ENCODE assay signal across 19 mouse cellular contexts in the genomic region with DNA sequence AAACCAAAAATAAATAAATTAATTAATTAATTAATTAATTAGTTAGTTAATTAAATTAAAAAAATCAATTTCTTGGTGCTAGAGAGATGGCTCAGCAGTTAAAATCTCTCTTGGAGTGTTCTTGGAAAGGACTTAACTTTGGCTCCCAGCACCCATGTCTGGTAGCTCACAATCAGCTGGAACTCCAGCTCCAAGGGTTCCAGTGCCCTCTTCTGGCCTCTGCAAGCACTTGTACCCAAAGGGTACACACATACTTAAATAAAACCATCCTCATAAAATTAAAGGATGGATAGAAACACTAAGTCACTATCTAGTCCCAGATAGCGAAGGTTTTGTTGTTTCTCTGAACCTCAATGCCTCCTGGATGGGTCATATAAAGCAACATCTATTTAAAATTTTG. TPM values are rescaled to one million over a fixed set of nuclear protein-coding genes. Genes with fewer than 3 reads are reported as not detected.
DNase-seq lines count a peak whose midpoint lies in the region; ATAC-seq and TF ChIP-seq lines count a peak whose summit lies in the region.
"Had no signal": no experiment of that assay in that cellular context is flagged by ENCODE, and none has a peak within 500 bp of the region (broad histone marks: within the 10 kb centered on the region; RNA-seq: fewer than 3 reads in every experiment).

No protein-coding gene starts in this region.

- TF ChIP-seq EP300 in stomach, postnatal 0 days (optimal IDR thresholded peaks at IDR 0.05): no peak

- no peak overlapping the region for H3K9ac ChIP-seq in embryonic facial prominence, embryonic 11.5 days (replicated peaks; ENCODE audit: low read length)
- H3K9ac ChIP-seq in liver, embryonic 12.5 days: no peak overlapping the region
- no peak overlapping the region for H3K9ac ChIP-seq in stomach, postnatal 0 days (ENCODE audit: low read length)
- H3K9ac ChIP-seq: heart, embryonic 12.5 days; hindbrain, embryonic 14.5 days; intestine, embryonic 15.5 days; neural tube, embryonic 13.5 days had no signal

- H3K4me3 ChIP-seq in embryonic facial prominence, embryonic 11.5 days (ENCODE audit: low read depth, low read length): no peak overlapping the region
- H3K4me3 ChIP-seq in embryonic facial prominence, embryonic 10.5 days: no peak overlapping the region
- no peak overlapping the region for H3K4me3 ChIP-seq in liver, embryonic 12.5 days
- no peak overlapping the region for H3K4me3 ChIP-seq in bone marrow, adult 2 months (replicated peaks; ENCODE audit: control insufficient read depth, low read depth, low read length)
- no peak overlapping the region for H3K4me3 ChIP-seq in stomach, postnatal 0 days (ENCODE audit: low read depth, low read length)
- H3K4me3 ChIP-seq: heart, embryonic 12.5 days; intestine, embryonic 15.5 days; neural tube, embryonic 13.5 days had no signal

- H3K9me3 ChIP-seq in embryonic facial prominence, embryonic 11.5 days (replicated peaks; ENCODE audit: control insufficient read depth, low read length): no peaks in the 10 kb centered on the region
- H3K9me3 ChIP-seq in embryonic facial prominence, embryonic 10.5 days: no peaks in the 10 kb centered on the region
- H3K9me3 ChIP-seq in liver, embryonic 12.5 days (replicated peaks): no peaks in the 10 kb centered on the region
- no peaks in the 10 kb centered on the region for H3K9me3 ChIP-seq in stomach, postnatal 0 days (ENCODE audit: control insufficient read depth, low read length)
- H3K9me3 ChIP-seq: heart, embryonic 12.5 days; intestine, embryonic 15.5 days; neural tube, embryonic 13.5 days had no signal

- H3K36me3 ChIP-seq in embryonic facial prominence, embryonic 11.5 days (replicated peaks; ENCODE audit: control insufficient read depth, insufficient read depth, low read depth, low read length): no peaks in the 10 kb centered on the region
- H3K36me3 ChIP-seq in embryonic facial prominence, embryonic 10.5 days (replicated peaks): no peaks in the 10 kb centered on the region
- no peaks in the 10 kb centered on the region for H3K36me3 ChIP-seq in liver, embryonic 12.5 days
- no peaks in the 10 kb centered on the region for H3K36me3 ChIP-seq in stomach, postnatal 0 days (ENCODE audit: control insufficient read depth, insufficient read depth, low read length)
- H3K36me3 ChIP-seq: heart, embryonic 12.5 days; intestine, embryonic 15.5 days; neural tube, embryonic 13.5 days had no signal

- TF ChIP-seq CTCF in bone marrow, adult 2 months (IDR thresholded peaks at IDR 0.05; ENCODE audit: control insufficient read depth, insufficient read depth, low read length): peak; percentile 29; the same call in 1 of the 2 replicates
- TF ChIP-seq CTCF in stomach, postnatal 0 days (IDR thresholded peaks at IDR 0.05; ENCODE audit: low read depth): no peak; the same call in 1 of the 2 replicates

- H3K27me3 ChIP-seq in embryonic facial prominence, embryonic 11.5 days (ENCODE audit: control insufficient read depth, insufficient read depth, low read length): no peaks in the 10 kb centered on the region
- H3K27me3 ChIP-seq in embryonic facial prominence, embryonic 10.5 days (replicated peaks; ENCODE audit: low read depth, poor library complexity, severe bottlenecking): no peaks in the 10 kb centered on the region
- H3K27me3 ChIP-seq in liver, embryonic 12.5 days (replicated peaks): no peaks in the 10 kb centered on the region
- H3K27me3 ChIP-seq in stomach, postnatal 0 days (ENCODE audit: control insufficient read depth, insufficient read depth, low read length): no peaks in the 10 kb centered on the region
- H3K27me3 ChIP-seq: heart, embryonic 12.5 days; intestine, embryonic 15.5 days; neural tube, embryonic 13.5 days had no signal

- no peaks in the 10 kb centered on the region for H3K4me1 ChIP-seq in embryonic facial prominence, embryonic 11.5 days (ENCODE audit: control insufficient read depth, insufficient read depth, low read length)
- H3K4me1 ChIP-seq in embryonic facial prominence, embryonic 10.5 days: no peaks in the 10 kb centered on the region
- H3K4me1 ChIP-seq in liver, embryonic 12.5 days: peaks cover 23% of the 10 kb centered on the region
- peaks cover 2% of the 10 kb centered on the region; the same call in 1 of the 2 replicates for H3K4me1 ChIP-seq in bone marrow, adult 2 months (ENCODE audit: control insufficient read depth, insufficient read depth, low read length)
- H3K4me1 ChIP-seq in stomach, postnatal 0 days (replicated peaks; ENCODE audit: control insufficient read depth, insufficient read depth): no peaks in the 10 kb centered on the region
- H3K4me1 ChIP-seq: intestine, embryonic 15.5 days; neural tube, embryonic 13.5 days had no signal

- no peak overlapping the region for H3K4me2 ChIP-seq in embryonic facial prominence, embryonic 11.5 days (ENCODE audit: low read depth, low read length)
- no peak overlapping the region for H3K4me2 ChIP-seq in liver, embryonic 12.5 days
- no peak overlapping the region for H3K4me2 ChIP-seq in stomach, postnatal 0 days (replicated peaks; ENCODE audit: low read depth)
- H3K4me2 ChIP-seq: heart, embryonic 12.5 days; hindbrain, embryonic 14.5 days; intestine, embryonic 15.5 days; neural tube, embryonic 13.5 days had no signal

- 94% methylated on average over 1 of the region's 1 CpGs for WGBS in embryonic facial prominence, embryonic 11.5 days
- 84% methylated on average over 1 of the region's 1 CpGs for WGBS in embryonic facial prominence, embryonic 10.5 days
- WGBS in liver, embryonic 12.5 days (ENCODE audit: insufficient replicate concordance): 97% methylated on average over 1 of the region's 1 CpGs
- 84% methylated on average over 1 of the region's 1 CpGs for WGBS in bone marrow, adult 2 months
- WGBS in stomach, postnatal 0 days: 94% methylated on average over 1 of the region's 1 CpGs

- no peak overlapping the region for H3K27ac ChIP-seq in embryonic facial prominence, embryonic 11.5 days (replicated peaks; ENCODE audit: low read depth, low read length)
- no peak overlapping the region for H3K27ac ChIP-seq in embryonic facial prominence, embryonic 10.5 days (replicated peaks)
- no peak overlapping the region for H3K27ac ChIP-seq in liver, embryonic 12.5 days
- H3K27ac ChIP-seq in bone marrow, adult 2 months (ENCODE audit: control insufficient read depth, insufficient read depth, low read depth, low read length, poor library complexity): no peak overlapping the region
- no peak overlapping the region for H3K27ac ChIP-seq in stomach, postnatal 0 days (replicated peaks)
- H3K27ac ChIP-seq: hindbrain, embryonic 14.5 days; intestine, embryonic 15.5 days; neural tube, embryonic 13.5 days had no signal

- TF ChIP-seq POLR2A in bone marrow, adult 2 months (IDR thresholded peaks at IDR 0.05; ENCODE audit: borderline replicate concordance, control insufficient read depth, low read depth, low read length): no peak

- ATAC-seq in embryonic facial prominence, embryonic 11.5 days (replicated peaks; ENCODE audit: insufficient number of reproducible peaks, low FRiP score, low TSS enrichment, low read depth): no peak
- ATAC-seq in liver, embryonic 12.5 days: no peak
- ATAC-seq in stomach, postnatal 0 days (ENCODE audit: low FRiP score, low TSS enrichment): no peak
- ATAC-seq: intestine, embryonic 15.5 days had no signal

- peak; percentile 23 for DNase-seq in embryonic facial prominence, embryonic 11.5 days (ENCODE audit: low spot score)
- DNase-seq in embryonic facial prominence, embryonic 10.5 days (ENCODE audit: low spot score): no peak
- DNase-seq in liver: peak; percentile 23
- peak; percentile 27 for DNase-seq in A20 (ENCODE audit: low read depth, low spot score)
- DNase-seq in neural tube, embryonic 10.5 days (ENCODE audit: extremely low spot score, low spot score): no peak
- DNase-seq in stomach, postnatal 0 days (ENCODE audit: low spot score): no peak
- DNase-seq: adrenal gland, postnatal 10 days; B cell, adult 2 months; cerebellum, adult 2 months; gastrocnemius, postnatal 14 days; kidney, postnatal 25 days; lung, postnatal 14 days; right cerebral cortex, postnatal 14 days had no signal

RNA-seq across cellular contexts. Expression of a gene that starts 8.5 kb away (rescaled TPM):
- 2.3 and 4.9 TPM in 2 replicates for polyA plus RNA-seq in embryonic facial prominence, embryonic 11.5 days (2014; fragmentation: Nextera tagmentation; extraction: Ambion mirVana)
- polyA plus RNA-seq in embryonic facial prominence, embryonic 10.5 days (2016; fragmentation: Nextera tagmentation; extraction: Ambion mirVana): 1.6 and 1.7 TPM in 2 replicates
- polyA plus RNA-seq in liver, embryonic 12.5 days (2016; fragmentation: Nextera tagmentation; extraction: Ambion mirVana): 6.3 and 6.9 TPM in 2 replicates
- polyA plus RNA-seq in bone marrow, adult 2 months (2011; ENCODE audit: insufficient read depth, insufficient read length, low replicate concordance, missing spikeins): 6.5 and 10.7 TPM in 2 replicates
- polyA plus RNA-seq in stomach, postnatal 0 days (2015; fragmentation: Nextera tagmentation; extraction: Ambion mirVana): 0.40 and 0.90 TPM in 2 replicates

RNA-seq across cellular contexts. Expression of a gene that starts 43.4 kb away (rescaled TPM):
- polyA plus RNA-seq in embryonic facial prominence, embryonic 11.5 days (2014; fragmentation: Nextera tagmentation; extraction: Ambion mirVana): 8.0 and 10.4 TPM in 2 replicates
- polyA plus RNA-seq in embryonic facial prominence, embryonic 10.5 days (2016; fragmentation: Nextera tagmentation; extraction: Ambion mirVana): 7.1 TPM in 2 replicates
- polyA plus RNA-seq in liver, embryonic 12.5 days (2016; fragmentation: Nextera tagmentation; extraction: Ambion mirVana): 5.0 and 5.4 TPM in 2 replicates
- polyA plus RNA-seq in bone marrow, adult 2 months (2011; ENCODE audit: insufficient read depth, insufficient read length, low replicate concordance, missing spikeins): 19.3 and 36.3 TPM in 2 replicates
- 13.3 and 16.4 TPM in 2 replicates for polyA plus RNA-seq in stomach, postnatal 0 days (2015; fragmentation: Nextera tagmentation; extraction: Ambion mirVana)

RNA-seq across cellular contexts. Expression of a gene that starts 43.6 kb away (rescaled TPM):
- 5.6 and 8.3 TPM in 2 replicates for polyA plus RNA-seq in embryonic facial prominence, embryonic 11.5 days (2014; fragmentation: Nextera tagmentation; extraction: Ambion mirVana)
- 7.0 and 10.1 TPM in 2 replicates for polyA plus RNA-seq in embryonic facial prominence, embryonic 10.5 days (2016; fragmentation: Nextera tagmentation; extraction: Ambion mirVana)
- 5.0 and 7.3 TPM in 2 replicates for polyA plus RNA-seq in liver, embryonic 12.5 days (2016; fragmentation: Nextera tagmentation; extraction: Ambion mirVana)
- polyA plus RNA-seq in bone marrow, adult 2 months (2011; ENCODE audit: insufficient read depth, insufficient read length, low replicate concordance, missing spikeins): 5.3 and 8.0 TPM in 2 replicates
- polyA plus RNA-seq in stomach, postnatal 0 days (2015; fragmentation: Nextera tagmentation; extraction: Ambion mirVana): 6.8 and 7.8 TPM in 2 replicates

Comparison
In these comparisons a context has a peak if more than half of its experiments do, and no peak if none do; other contexts are left out.
1. DNase-seq: peak in embryonic facial prominence, embryonic 11.5 days (single experiment), liver (single experiment) and A20 (single experiment); none in embryonic facial prominence, embryonic 10.5 days (single experiment), neural tube, embryonic 10.5 days (single experiment) and stomach, postnatal 0 days (single experiment).